Mouse (Mus musculus) C2C12 (cell line): ENCODE data around the gene Gm28845.

Source experiments
- CEBPB ChIP-seq: IDR thresholded peaks from one replicate; pipeline ENCODE4 v1.6.1; 2011; ENCODE audit warnings: low read depth, mild to moderate bottlenecking, control low read depth, moderate library complexity
- CTCF ChIP-seq: IDR thresholded peaks from one replicate; pipeline ENCODE4 v1.5.1; 2011; ENCODE audit not compliant: control insufficient read depth, insufficient read depth, insufficient read length
- MAX ChIP-seq: IDR thresholded peaks from one replicate; pipeline ENCODE4 v1.6.1; 2011; ENCODE audit warnings: mild to moderate bottlenecking, control low read depth
- MYOG ChIP-seq: IDR thresholded peaks from one replicate; pipeline ENCODE4 v1.6.1; 2011; ENCODE audit not compliant: control insufficient read depth, insufficient read length; ENCODE audit errors: extremely low read depth
- USF1 ChIP-seq: IDR thresholded peaks from one replicate; pipeline ENCODE4 v1.6.1; 2011; ENCODE audit warnings: low read depth, mild to moderate bottlenecking, control low read depth, moderate library complexity

GRCm38 (mm10) chr1:65146601-65147000, 27.2 kb upstream of the Gm28845 start:
- TF ChIP-seq CTCF (no peak), USF1 (no peak), MYOG (no peak), MAX (no peak), CEBPB (no peak)
